Mouse (Mus musculus): Measurements from ENCODE around the gene Cstad. TPM values are rescaled to one million over a fixed set of nuclear protein-coding genes. Genes with fewer than 3 reads are reported as not detected.

Gene Cstad
- polyA plus RNA-seq, 1 experiment from 2014 or later: 0.69 TPM

GRCm38 (mm10) chr2:30618487-30619248, 23.8 kb downstream of the Cstad start:
- ATAC-seq (ENCODE audit: low read depth): peak; percentile 89
- Histone ChIP-seq H3K4me3 (ENCODE audit: low read length) (no peak overlapping the region), H3K4me2 (ENCODE audit: low read depth, low read length) (peak overlapping the region; percentile 19; the same call in 1 of the 2 replicates), H3K4me1 (replicated peaks; ENCODE audit: control insufficient read depth, insufficient read depth, low read length) (peaks cover 25% of the 10 kb centered on the region), H3K36me3 (ENCODE audit: control insufficient read depth, insufficient read depth, low read length) (no peaks in the 10 kb centered on the region), H3K9me3 (ENCODE audit: control insufficient read depth, low read length) (peaks cover 6% of the 10 kb centered on the region), H3K27ac (ENCODE audit: low read length) (peak overlapping the region; percentile 93), H3K9ac (ENCODE audit: low read length) (peak overlapping the region; percentile 24), H3K27me3 (ENCODE audit: control insufficient read depth, insufficient read depth, low read depth, low read length) (no peaks in the 10 kb centered on the region)
- 41% methylated on average over 6 of the region's 6 CpGs for WGBS

GRCm38 (mm10) chr2:30623873-30624272, 29.0 kb downstream of the Cstad start:
- peaks cover 8% of the 10 kb centered on the region for H3K4me1 ChIP-seq (replicated peaks; ENCODE audit: control insufficient read depth, insufficient read depth, low read length)
- no peak overlapping the region for H3K4me3 ChIP-seq (ENCODE audit: low read length)
- H3K27me3 ChIP-seq (ENCODE audit: control insufficient read depth, insufficient read depth, low read depth, low read length): no peaks in the 10 kb centered on the region
- H3K9me3 ChIP-seq (ENCODE audit: control insufficient read depth, low read length): peaks cover 6% of the 10 kb centered on the region
- H3K9ac ChIP-seq (ENCODE audit: low read length): no peak overlapping the region
- 56% methylated on average over 10 of the region's 10 CpGs for WGBS
- no peak for ATAC-seq (ENCODE audit: low read depth)
- no peak overlapping the region for H3K27ac ChIP-seq (ENCODE audit: low read length)
- no peak overlapping the region for H3K4me2 ChIP-seq (ENCODE audit: low read depth, low read length)
- H3K36me3 ChIP-seq (ENCODE audit: control insufficient read depth, insufficient read depth, low read length): no peaks in the 10 kb centered on the region

- Histone ChIP-seq H3K36me3 (ENCODE audit: control insufficient read depth, insufficient read depth, low read length) (no peaks in the 10 kb centered on the region), H3K9ac (ENCODE audit: low read length) (no peak overlapping the region), H3K27ac (ENCODE audit: low read length) (no peak overlapping the region), H3K27me3 (ENCODE audit: control insufficient read depth, insufficient read depth, low read depth, low read length) (no peaks in the 10 kb centered on the region), H3K4me3 (ENCODE audit: low read length) (no peak overlapping the region), H3K9me3 (ENCODE audit: control insufficient read depth, low read length) (no peaks in the 10 kb centered on the region), H3K4me2 (ENCODE audit: low read depth, low read length) (no peak overlapping the region), H3K4me1 (replicated peaks; ENCODE audit: control insufficient read depth, insufficient read depth, low read length) (peaks cover 3% of the 10 kb centered on the region; the same call in 1 of the 2 replicates)
- 81% methylated on average over 6 of the region's 6 CpGs for WGBS
- ATAC-seq (ENCODE audit: low read depth): no peak
These were observed 30.5 kb downstream of the Cstad start for GRCm38 (mm10) chr2:30625296-30625826.

- ATAC-seq (ENCODE audit: low read depth): peak; percentile 56
- H3K27me3 ChIP-seq (ENCODE audit: control insufficient read depth, insufficient read depth, low read depth, low read length): no peaks in the 10 kb centered on the region
- H3K4me3 ChIP-seq (ENCODE audit: low read length): no peak overlapping the region
- peak overlapping the region; percentile 12; the same call in 1 of the 2 replicates for H3K27ac ChIP-seq (ENCODE audit: low read length)
- WGBS: 53% methylated on average over 17 of the region's 17 CpGs
- no peak overlapping the region for H3K4me2 ChIP-seq (ENCODE audit: low read depth, low read length)
- no peak overlapping the region for H3K9ac ChIP-seq (ENCODE audit: low read length)
- H3K9me3 ChIP-seq (ENCODE audit: control insufficient read depth, low read length): no peaks in the 10 kb centered on the region
- no peaks in the 10 kb centered on the region for H3K36me3 ChIP-seq (ENCODE audit: control insufficient read depth, insufficient read depth, low read length)
- H3K4me1 ChIP-seq (replicated peaks; ENCODE audit: control insufficient read depth, insufficient read depth, low read length): peaks cover 3% of the 10 kb centered on the region; the same call in 1 of the 2 replicates
These were observed 31.3 kb downstream of the Cstad start for GRCm38 (mm10) chr2:30626058-30626675.

GRCm38 (mm10) chr2:30627338-30627737, 32.5 kb downstream of the Cstad start:
- H3K4me3 ChIP-seq (ENCODE audit: low read length): no peak overlapping the region
- H3K27ac ChIP-seq (ENCODE audit: low read length): no peak overlapping the region
- H3K9me3 ChIP-seq (ENCODE audit: control insufficient read depth, low read length): no peaks in the 10 kb centered on the region
- no peak overlapping the region for H3K9ac ChIP-seq (ENCODE audit: low read length)
- H3K36me3 ChIP-seq (ENCODE audit: control insufficient read depth, insufficient read depth, low read length): no peaks in the 10 kb centered on the region
- 90% methylated on average over 3 of the region's 3 CpGs for WGBS
- no peak overlapping the region for H3K4me2 ChIP-seq (ENCODE audit: low read depth, low read length)
- H3K4me1 ChIP-seq (replicated peaks; ENCODE audit: control insufficient read depth, insufficient read depth, low read length): peaks cover 3% of the 10 kb centered on the region; the same call in 1 of the 2 replicates
- no peak for ATAC-seq (ENCODE audit: low read depth)
- no peaks in the 10 kb centered on the region for H3K27me3 ChIP-seq (ENCODE audit: control insufficient read depth, insufficient read depth, low read depth, low read length)

GRCm38 (mm10) chr2:30628374-30628773, 33.5 kb downstream of the Cstad start:
- WGBS: 75% methylated on average over 17 of the region's 17 CpGs
- Histone ChIP-seq H3K36me3 (ENCODE audit: control insufficient read depth, insufficient read depth, low read length) (no peaks in the 10 kb centered on the region), H3K4me3 (ENCODE audit: low read length) (no peak overlapping the region), H3K27me3 (ENCODE audit: control insufficient read depth, insufficient read depth, low read depth, low read length) (no peaks in the 10 kb centered on the region), H3K9me3 (ENCODE audit: control insufficient read depth, low read length) (no peaks in the 10 kb centered on the region), H3K4me2 (ENCODE audit: low read depth, low read length) (no peak overlapping the region), H3K9ac (ENCODE audit: low read length) (no peak overlapping the region), H3K27ac (ENCODE audit: low read length) (no peak overlapping the region), H3K4me1 (replicated peaks; ENCODE audit: control insufficient read depth, insufficient read depth, low read length) (peaks cover 3% of the 10 kb centered on the region; the same call in 1 of the 2 replicates)
- peak; percentile 47; the same call in 1 of the 2 replicates for ATAC-seq (ENCODE audit: low read depth)

- no peak overlapping the region for H3K9ac ChIP-seq (ENCODE audit: low read length)
- no peak for ATAC-seq (ENCODE audit: low read depth)
- no peak overlapping the region for H3K27ac ChIP-seq (ENCODE audit: low read length)
These were observed 34.4 kb downstream of the Cstad start for GRCm38 (mm10) chr2:30629038-30629761.

GRCm38 (mm10) chr2:30629860-30630259, 35.0 kb downstream of the Cstad start:
- Histone ChIP-seq H3K4me2 (ENCODE audit: low read depth, low read length) (no peak overlapping the region), H3K36me3 (ENCODE audit: control insufficient read depth, insufficient read depth, low read length) (no peaks in the 10 kb centered on the region), H3K4me3 (ENCODE audit: low read length) (no peak overlapping the region), H3K27me3 (ENCODE audit: control insufficient read depth, insufficient read depth, low read depth, low read length) (no peaks in the 10 kb centered on the region), H3K4me1 (replicated peaks; ENCODE audit: control insufficient read depth, insufficient read depth, low read length) (peaks cover 3% of the 10 kb centered on the region; the same call in 1 of the 2 replicates), H3K9ac (ENCODE audit: low read length) (no peak overlapping the region), H3K9me3 (ENCODE audit: control insufficient read depth, low read length) (no peaks in the 10 kb centered on the region), H3K27ac (ENCODE audit: low read length) (no peak overlapping the region)
- no peak for ATAC-seq (ENCODE audit: low read depth)
- WGBS: 65% methylated on average over 4 of the region's 4 CpGs

More at GRCm38 (mm10) chr2:30629038-30629761, 34.4 kb downstream of the Cstad start:
- Histone ChIP-seq H3K4me2 (ENCODE audit: low read depth, low read length) (no peak overlapping the region), H3K4me3 (ENCODE audit: low read length) (no peak overlapping the region), H3K9me3 (ENCODE audit: control insufficient read depth, low read length) (no peaks in the 10 kb centered on the region), H3K4me1 (replicated peaks; ENCODE audit: control insufficient read depth, insufficient read depth, low read length) (peaks cover 3% of the 10 kb centered on the region; the same call in 1 of the 2 replicates), H3K27me3 (ENCODE audit: control insufficient read depth, insufficient read depth, low read depth, low read length) (no peaks in the 10 kb centered on the region), H3K36me3 (ENCODE audit: control insufficient read depth, insufficient read depth, low read length) (no peaks in the 10 kb centered on the region)
- 64% methylated on average over 14 of the region's 14 CpGs for WGBS
